Mouse (Mus musculus): ENCODE results near the gene Sdccag8.

DNA sequence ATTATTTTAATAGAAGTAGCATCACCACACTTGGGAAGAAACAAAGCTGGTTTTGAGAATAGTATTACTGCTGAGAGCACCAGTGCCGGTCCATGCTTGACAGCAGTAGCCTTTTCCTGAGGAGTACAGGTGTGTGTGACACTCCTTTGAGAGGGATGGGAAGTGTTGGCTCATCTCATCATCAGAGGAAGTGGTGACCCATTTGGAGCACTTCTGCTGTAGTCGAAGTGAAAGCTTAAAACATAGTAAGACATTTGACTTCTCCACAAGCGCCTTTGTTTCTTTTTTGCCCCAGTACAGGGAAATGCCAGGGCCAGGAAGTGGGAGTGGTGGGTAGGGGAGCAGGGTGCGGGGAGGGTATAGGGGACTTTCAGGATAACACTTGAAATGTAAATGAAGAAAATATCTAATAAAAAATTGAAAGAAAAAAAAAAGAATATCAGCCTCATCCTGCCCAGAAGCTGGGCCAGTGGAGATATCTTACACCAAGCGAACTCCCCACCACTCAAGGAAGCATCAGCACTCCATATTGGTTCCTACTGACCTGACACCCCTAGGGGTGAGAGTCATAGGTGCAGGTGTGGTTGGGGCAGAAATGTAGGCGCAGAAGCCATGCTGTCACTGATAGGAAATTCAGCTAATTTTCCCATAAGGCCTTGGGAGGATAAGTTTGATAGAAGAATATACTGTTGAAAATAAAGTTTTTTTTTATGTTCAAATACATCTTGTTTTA lies 159.1 kb downstream of the Sdccag8 start:
- TF ChIP-seq CTCF (IDR thresholded peaks at IDR 0.05; ENCODE audit: low read depth, low read length) (no peak), POLR2A (IDR thresholded peaks at IDR 0.05; ENCODE audit: extremely low read depth, insufficient read depth, low read length) (no peak)

All from liver, adult 2 months (tissue).